Mouse (Mus musculus) stomach, embryonic 16.5 days (tissue): ENCODE data around the gene Izumo4. TPM values are rescaled to one million over a fixed set of nuclear protein-coding genes. Genes with fewer than 3 reads are reported as not detected.

Experiments used
- ATAC-seq: fragments of 200-750 bp; cut with Nextera tagmentation; 2 replicates; pipeline ENCODE4 v1.8.0; 2017; ENCODE audit warnings: moderate number of reproducible peaks, moderate TSS enrichment; ENCODE audit not compliant: insufficient read depth, low FRiP score
- H3K27ac ChIP-seq: fragments of 300-500 bp; sonication (generic); 2 replicates; pipeline ENCODE4 v1.5.1; 2014; ENCODE audit warnings: low read length
- H3K27me3 ChIP-seq: fragments of 300-500 bp; sonication (generic); 2 replicates; pipeline ENCODE4 v1.6.1; 2014; ENCODE audit warnings: low read length, control low read depth, mixed read lengths; ENCODE audit not compliant: control insufficient read depth, insufficient read depth
- H3K36me3 ChIP-seq: fragments of 300-500 bp; sonication (generic); 2 replicates; pipeline ENCODE4 v1.6.1; 2014; ENCODE audit warnings: low read length; ENCODE audit not compliant: control insufficient read depth, insufficient read depth
- H3K4me1 ChIP-seq: fragments of 300-500 bp; sonication (generic); 2 replicates; pipeline ENCODE4 v1.6.1; 2014; ENCODE audit warnings: low read length, control low read depth, mixed read lengths; ENCODE audit not compliant: control insufficient read depth, insufficient read depth
- H3K4me2 ChIP-seq: fragments of 300-500 bp; sonication (generic); 2 replicates; pipeline ENCODE4 v1.6.1; 2014; ENCODE audit warnings: low read depth, low read length, mixed read lengths
- H3K4me3 ChIP-seq: fragments of 300-500 bp; sonication (generic); replicated peaks from 2 replicates; pipeline ENCODE4 v1.5.1; 2014; ENCODE audit warnings: mild to moderate bottlenecking, low read length
- H3K9ac ChIP-seq: fragments of 300-500 bp; sonication (generic); 2 replicates; pipeline ENCODE4 v1.6.1; 2014; ENCODE audit warnings: low read length
- H3K9me3 ChIP-seq: fragments of 300-500 bp; sonication (generic); replicated peaks from 2 replicates; pipeline ENCODE4 v1.6.1; 2016; ENCODE audit warnings: low read length, control low read depth; ENCODE audit not compliant: control insufficient read depth
- WGBS: fragments of 180-500 bp; shearing (Covaris S2); extraction: QIAGEN DNeasy Blood & Tissue Kit; methylation state at CpG from one replicate; pipeline ENCODE4 v1.1.7; 2014; 5-methylcytosine and 5-hydroxymethylcytosine counted together
- polyA plus RNA-seq: library from polyadenylated mRNA; unstranded; fragments of >200 nt; fragmentation: Nextera tagmentation; extraction: Ambion mirVana; gene quantifications from 2 replicates; pipeline ENCODE4 v1.2.1, GENCODE M21; 2015

The Izumo4 gene
- polyA plus RNA-seq, 1 experiment from 2014 or later, result 28.7 TPM

GRCm38 (mm10) chr10:80700732-80701131 is 1.3 kb upstream of the Izumo4 start:
- Histone ChIP-seq H3K9me3 (no peaks in the 10 kb centered on the region), H3K4me3 (peak overlapping the region; percentile 69), H3K27ac (peak overlapping the region; percentile 31; the same call in 1 of the 2 replicates), H3K4me1 (peaks cover 29% of the 10 kb centered on the region), H3K4me2 (peak overlapping the region; percentile 48), H3K36me3 (no peaks in the 10 kb centered on the region), H3K9ac (peak overlapping the region; percentile 79), H3K27me3 (no peaks in the 10 kb centered on the region)
- WGBS, result 34% methylated on average over 4 of the region's 4 CpGs
- ATAC-seq, result no peak

- Histone ChIP-seq H3K9me3 (no peaks in the 10 kb centered on the region), H3K9ac (peak overlapping the region; percentile 69), H3K4me1 (peaks cover 22% of the 10 kb centered on the region), H3K36me3 (no peaks in the 10 kb centered on the region), H3K27me3 (no peaks in the 10 kb centered on the region), H3K27ac (peak overlapping the region; percentile 82), H3K4me2 (peak overlapping the region; percentile 78), H3K4me3 (peak overlapping the region; percentile 69)
- WGBS, result 1% methylated on average over 47 of the region's 47 CpGs
- ATAC-seq, result peak; percentile 89
Observed at GRCm38 (mm10) chr10:80702536-80703390, 779 bp downstream of the Izumo4 start.

- Histone ChIP-seq H3K36me3 (peaks cover 4% of the 10 kb centered on the region), H3K27me3 (no peaks in the 10 kb centered on the region), H3K4me2 (peak overlapping the region; percentile 78), H3K9me3 (no peaks in the 10 kb centered on the region), H3K9ac (peak overlapping the region; percentile 69), H3K4me3 (peak overlapping the region; percentile 69), H3K4me1 (peaks cover 22% of the 10 kb centered on the region), H3K27ac (peak overlapping the region; percentile 82; the same call in 1 of the 2 replicates)
- 85% methylated on average over 5 of the region's 5 CpGs for WGBS
- no peak for ATAC-seq
Observed at GRCm38 (mm10) chr10:80703643-80704042, 1.7 kb downstream of the Izumo4 start.

DNA sequence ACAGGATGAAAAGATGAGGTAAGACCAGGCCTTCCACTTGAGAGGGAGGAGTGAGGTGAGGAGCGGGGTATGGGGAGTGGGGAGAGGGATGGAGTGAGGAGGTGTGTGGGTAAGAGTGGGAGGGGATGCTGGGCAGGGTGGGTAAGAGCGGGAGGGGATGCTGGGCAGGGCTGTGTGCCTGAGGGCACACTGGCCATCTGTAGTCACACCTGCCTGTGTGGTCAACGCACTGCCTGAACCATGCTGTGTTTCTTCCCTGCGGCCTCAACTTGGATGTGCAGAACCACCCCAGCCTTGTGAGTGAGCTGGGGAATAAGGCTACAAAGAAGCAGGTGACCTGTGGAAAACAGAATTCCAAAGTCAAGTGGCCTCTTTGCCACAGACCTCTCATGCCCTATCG is 2.4 kb downstream of the Izumo4 start:
- peaks cover 22% of the 10 kb centered on the region for H3K4me1 ChIP-seq
- no peaks in the 10 kb centered on the region for H3K27me3 ChIP-seq
- peak overlapping the region; percentile 69; the same call in 1 of the 2 replicates for H3K9ac ChIP-seq
- H3K36me3 ChIP-seq, result peaks cover 11% of the 10 kb centered on the region
- WGBS, result 88% methylated on average over 5 of the region's 5 CpGs
- no peak for ATAC-seq
- no peak overlapping the region for H3K4me3 ChIP-seq
- no peak overlapping the region for H3K27ac ChIP-seq
- H3K4me2 ChIP-seq, result no peak overlapping the region
- H3K9me3 ChIP-seq, result no peaks in the 10 kb centered on the region

GRCm38 (mm10) chr10:80705033-80705432 is 3.0 kb downstream of the Izumo4 start:
- H3K27ac ChIP-seq, result no peak overlapping the region
- H3K36me3 ChIP-seq, result peaks cover 16% of the 10 kb centered on the region
- no peak overlapping the region for H3K9ac ChIP-seq
- no peak for ATAC-seq
- no peak overlapping the region for H3K4me3 ChIP-seq
- 61% methylated on average over 3 of the region's 3 CpGs for WGBS
- peaks cover 22% of the 10 kb centered on the region for H3K4me1 ChIP-seq
- no peaks in the 10 kb centered on the region for H3K27me3 ChIP-seq
- H3K9me3 ChIP-seq, result no peaks in the 10 kb centered on the region
- no peak overlapping the region for H3K4me2 ChIP-seq

GRCm38 (mm10) chr10:80705479-80705878 is 3.5 kb downstream of the Izumo4 start:
- Histone ChIP-seq H3K9me3 (no peaks in the 10 kb centered on the region), H3K4me2 (no peak overlapping the region), H3K4me3 (no peak overlapping the region), H3K9ac (no peak overlapping the region), H3K4me1 (peaks cover 22% of the 10 kb centered on the region), H3K27me3 (no peaks in the 10 kb centered on the region), H3K36me3 (peaks cover 21% of the 10 kb centered on the region), H3K27ac (no peak overlapping the region)
- WGBS, result 77% methylated on average over 3 of the region's 3 CpGs
- no peak for ATAC-seq

- H3K27me3 ChIP-seq, result no peaks in the 10 kb centered on the region
- 85% methylated on average over 3 of the region's 3 CpGs for WGBS
- no peak overlapping the region for H3K27ac ChIP-seq
- no peak for ATAC-seq
- H3K9me3 ChIP-seq, result no peaks in the 10 kb centered on the region
- H3K4me2 ChIP-seq, result no peak overlapping the region
- no peak overlapping the region for H3K9ac ChIP-seq
- no peak overlapping the region for H3K4me3 ChIP-seq
- H3K4me1 ChIP-seq, result no peaks in the 10 kb centered on the region
- H3K36me3 ChIP-seq, result peaks cover 46% of the 10 kb centered on the region
Observed at GRCm38 (mm10) chr10:80710834-80711233, 8.8 kb downstream of the Izumo4 start.

DNA sequence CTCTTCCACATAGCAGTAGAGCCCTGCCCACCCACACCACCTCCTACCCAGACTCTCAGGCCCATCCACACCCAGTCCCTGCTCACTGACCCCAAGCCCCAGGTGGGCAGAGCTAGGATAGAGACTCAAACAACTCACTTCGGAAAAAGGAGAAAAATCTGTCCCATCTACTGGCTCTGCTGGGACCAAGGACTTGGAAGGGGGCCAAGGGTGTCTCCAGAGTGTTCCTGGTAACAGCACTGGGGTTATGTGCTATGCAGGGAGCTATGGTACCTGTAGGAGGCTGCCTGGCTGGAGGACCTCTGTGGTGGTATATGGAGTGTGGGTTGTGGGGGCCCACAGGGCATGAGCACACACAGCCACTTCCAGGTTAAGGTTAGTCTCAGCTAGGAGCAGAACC is 15.3 kb downstream of the Izumo4 start:
- no peak for ATAC-seq
- Histone ChIP-seq H3K36me3 (peaks cover 60% of the 10 kb centered on the region), H3K4me2 (no peak overlapping the region), H3K27me3 (no peaks in the 10 kb centered on the region), H3K4me1 (no peaks in the 10 kb centered on the region), H3K9ac (no peak overlapping the region), H3K27ac (no peak overlapping the region), H3K9me3 (no peaks in the 10 kb centered on the region), H3K4me3 (no peak overlapping the region)
- WGBS, result 95% methylated on average over 1 of the region's 1 CpGs

DNA sequence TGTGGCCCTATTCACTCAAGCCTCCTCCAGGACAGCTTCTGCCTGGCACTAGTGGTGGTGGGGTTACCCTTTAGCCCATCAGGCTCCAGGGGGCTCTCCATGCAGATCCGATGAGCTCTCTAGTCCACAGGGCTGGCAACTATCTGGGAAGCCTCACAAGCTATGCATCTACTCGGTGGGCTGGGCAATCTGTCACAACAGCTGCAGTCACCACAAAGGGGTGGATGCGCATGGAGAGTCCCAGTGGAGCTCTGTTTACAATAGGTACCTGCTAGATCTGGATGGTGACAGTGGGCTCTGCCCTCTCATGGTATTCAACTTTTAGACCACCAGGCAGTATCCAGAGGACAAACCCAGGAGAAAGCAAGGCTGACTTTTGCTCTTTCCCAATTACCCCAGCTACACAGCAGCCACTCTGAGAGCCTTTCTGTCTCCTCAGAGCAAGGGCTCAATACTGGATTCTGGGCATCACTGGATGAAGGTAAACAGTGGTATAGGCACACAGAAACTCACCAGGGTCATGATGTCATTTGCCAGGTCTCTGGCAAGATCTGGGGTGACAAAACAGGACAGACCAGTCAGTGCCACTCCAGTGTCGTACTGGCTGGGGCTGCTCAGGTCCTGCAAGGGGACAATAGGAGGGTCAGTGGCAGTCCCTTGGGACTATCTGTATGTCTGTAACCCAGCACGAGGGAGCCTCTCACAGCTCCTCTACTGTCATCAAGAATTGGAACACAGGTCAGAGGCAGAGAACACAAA is 25.6 kb downstream of the Izumo4 start:
- Histone ChIP-seq H3K27ac (no peak overlapping the region), H3K36me3 (peaks cover 50% of the 10 kb centered on the region), H3K4me2 (no peak overlapping the region), H3K27me3 (no peaks in the 10 kb centered on the region), H3K4me3 (no peak overlapping the region), H3K9me3 (no peaks in the 10 kb centered on the region), H3K4me1 (no peaks in the 10 kb centered on the region), H3K9ac (no peak overlapping the region)
- no peak for ATAC-seq
- WGBS, result 80% methylated on average over 5 of the region's 5 CpGs
